Mouse (Mus musculus) midbrain, embryonic 12.5 days (tissue): ENCODE results near the gene Tbr1. TPM values are rescaled to one million over a fixed set of nuclear protein-coding genes. Genes with fewer than 3 reads are reported as not detected.

Experiments
- ATAC-seq: fragments of 200-750 bp; cut with Nextera tagmentation; 2 replicates; pipeline ENCODE4 v1.8.0; 2017; ENCODE audit warnings: low read depth, moderate TSS enrichment, moderate library complexity; ENCODE audit not compliant: low FRiP score
- H3K27ac ChIP-seq: fragments of 300-500 bp; sonication (generic); replicated peaks from 2 replicates; pipeline ENCODE4 v1.5.1; 2016; ENCODE audit warnings: mild to moderate bottlenecking
- H3K27me3 ChIP-seq: fragments of 300-500 bp; sonication (generic); 2 replicates; pipeline ENCODE4 v1.6.1; 2016; ENCODE audit warnings: mild to moderate bottlenecking
- H3K36me3 ChIP-seq: fragments of 300-500 bp; sonication (generic); 2 replicates; pipeline ENCODE4 v1.6.1; 2016
- H3K4me1 ChIP-seq: fragments of 300-500 bp; sonication (generic); 2 replicates; pipeline ENCODE4 v1.6.1; 2016
- H3K4me2 ChIP-seq: fragments of 300-500 bp; sonication (generic); replicated peaks from 2 replicates; pipeline ENCODE4 v1.6.1; 2016; ENCODE audit warnings: mild to moderate bottlenecking, moderate library complexity
- H3K4me3 ChIP-seq: fragments of 300-500 bp; sonication (generic); 2 replicates; pipeline ENCODE4 v1.5.1; 2016; ENCODE audit warnings: mild to moderate bottlenecking
- H3K9ac ChIP-seq: fragments of 300-500 bp; sonication (generic); replicated peaks from 2 replicates; pipeline ENCODE4 v1.6.1; 2016; ENCODE audit warnings: mild to moderate bottlenecking, moderate library complexity
- H3K9me3 ChIP-seq: fragments of 300-500 bp; sonication (generic); 2 replicates; pipeline ENCODE4 v1.6.1; 2016; ENCODE audit warnings: mild to moderate bottlenecking
- WGBS: fragments of 180-500 bp; shearing (Covaris S2); methylation state at CpG from one replicate; pipeline ENCODE4 v1.1.7; 2016; 5-methylcytosine and 5-hydroxymethylcytosine counted together
- polyA plus RNA-seq: library from polyadenylated mRNA; unstranded; fragments of >200 nt; fragmentation: Nextera tagmentation; extraction: Ambion mirVana; gene quantifications from 2 replicates; pipeline ENCODE4 v1.2.1, GENCODE M21; 2016

Tbr1 gene
- polyA plus RNA-seq, 1 experiment from 2014 or later, result 1.5 TPM

DNA sequence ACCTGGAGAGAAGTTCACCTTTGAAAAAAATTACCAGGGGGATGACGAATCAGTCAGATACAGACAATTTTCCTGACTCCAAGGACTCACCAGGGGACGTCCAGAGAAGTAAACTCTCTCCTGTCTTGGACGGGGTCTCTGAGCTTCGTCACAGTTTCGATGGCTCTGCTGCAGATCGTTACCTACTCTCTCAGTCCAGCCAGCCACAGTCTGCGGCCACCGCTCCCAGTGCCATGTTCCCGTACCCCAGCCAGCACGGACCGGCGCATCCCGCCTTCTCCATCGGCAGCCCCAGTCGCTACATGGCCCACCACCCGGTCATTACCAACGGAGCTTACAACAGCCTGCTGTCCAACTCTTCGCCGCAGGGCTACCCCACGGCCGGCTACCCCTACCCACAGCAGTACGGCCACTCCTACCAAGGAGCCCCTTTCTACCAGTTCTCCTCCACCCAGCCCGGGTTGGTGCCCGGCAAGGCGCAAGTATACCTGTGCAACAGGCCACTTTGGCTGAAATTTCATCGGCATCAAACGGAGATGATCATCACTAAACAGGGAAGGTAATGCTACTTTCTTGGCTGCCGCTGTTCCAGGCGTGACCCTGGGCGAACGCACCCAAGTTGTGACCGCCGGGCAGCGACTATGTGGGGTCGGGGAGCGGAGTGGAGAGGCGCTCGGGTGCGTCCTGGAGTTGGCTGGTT, 2.3 kb downstream of the Tbr1 start:
- WGBS, result 2% methylated on average over 39 of the region's 39 CpGs
- H3K4me1 ChIP-seq, result peaks cover 17% of the 10 kb centered on the region
- peak overlapping the region; percentile 31; the same call in 1 of the 2 replicates for H3K4me2 ChIP-seq
- H3K27ac ChIP-seq, result no peak overlapping the region
- no peaks in the 10 kb centered on the region for H3K36me3 ChIP-seq
- peaks cover 81% of the 10 kb centered on the region for H3K27me3 ChIP-seq
- ATAC-seq, result peak; percentile 47
- no peaks in the 10 kb centered on the region for H3K9me3 ChIP-seq
- H3K4me3 ChIP-seq, result peak overlapping the region; percentile 20
- H3K9ac ChIP-seq, result no peak overlapping the region

DNA sequence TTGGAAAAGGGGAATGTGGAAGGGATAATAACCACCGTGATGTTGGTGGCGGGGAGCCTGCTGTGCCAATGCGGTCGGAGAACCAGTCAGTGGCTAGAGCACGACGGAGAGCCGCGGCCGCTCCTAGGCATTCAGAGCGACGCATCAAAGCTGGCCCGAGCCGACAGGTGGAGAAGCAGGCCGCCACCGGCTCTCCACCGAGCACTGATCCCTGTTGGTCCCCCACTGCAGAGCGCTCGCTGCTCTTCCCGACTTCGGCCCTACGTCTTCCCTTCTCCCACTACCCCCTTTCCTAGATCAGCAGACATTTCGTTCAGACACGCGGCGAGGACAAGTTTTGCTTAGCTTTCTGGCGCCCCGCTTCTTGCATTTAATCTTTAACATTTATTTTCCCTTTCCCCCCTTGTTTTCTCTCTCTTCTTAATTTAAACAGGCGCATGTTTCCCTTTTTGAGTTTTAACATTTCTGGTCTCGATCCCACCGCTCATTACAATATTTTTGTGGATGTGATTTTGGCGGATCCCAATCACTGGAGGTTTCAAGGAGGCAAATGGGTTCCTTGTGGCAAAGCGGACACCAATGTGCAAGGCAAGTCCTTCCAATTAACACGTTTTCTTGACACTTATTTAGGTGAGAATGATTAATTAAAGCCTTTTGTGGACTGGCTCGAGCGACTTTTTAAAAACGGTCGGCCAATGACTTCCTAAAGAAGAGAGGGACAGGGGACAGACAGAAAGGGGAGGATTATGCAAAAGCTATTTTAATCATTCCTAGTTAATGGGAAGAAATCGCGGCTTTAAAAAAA, 3.0 kb downstream of the Tbr1 start:
- no peak for ATAC-seq
- Histone ChIP-seq H3K9ac (no peak overlapping the region), H3K36me3 (no peaks in the 10 kb centered on the region), H3K4me2 (peak overlapping the region; percentile 31; the same call in 1 of the 2 replicates), H3K4me1 (peaks cover 17% of the 10 kb centered on the region), H3K4me3 (peak overlapping the region; percentile 20), H3K9me3 (no peaks in the 10 kb centered on the region), H3K27me3 (peaks cover 88% of the 10 kb centered on the region), H3K27ac (no peak overlapping the region)
- WGBS, result under 1% methylated on average over 38 of the region's 39 CpGs

DNA sequence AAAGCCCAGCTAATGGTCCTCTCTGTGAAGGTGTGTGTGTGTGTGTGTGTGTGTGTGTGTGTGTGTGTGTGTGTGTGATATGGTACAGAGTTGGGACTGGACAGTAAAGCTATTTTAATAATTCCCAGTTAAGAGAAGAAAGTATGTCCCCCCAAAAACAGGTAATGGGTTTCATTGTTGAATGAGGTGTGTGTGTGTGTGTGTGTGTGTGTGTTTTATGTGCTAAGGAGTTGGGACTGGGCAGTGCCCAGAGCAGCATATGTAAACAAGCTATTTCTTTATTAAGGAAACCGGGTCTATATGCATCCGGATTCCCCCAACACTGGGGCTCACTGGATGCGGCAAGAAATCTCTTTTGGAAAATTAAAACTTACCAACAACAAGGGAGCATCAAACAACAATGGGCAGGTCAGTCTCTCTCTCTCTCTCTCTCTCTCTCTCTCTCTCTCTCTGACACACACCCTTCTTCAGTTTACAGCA, 3.7 kb downstream of the Tbr1 start:
- H3K27ac ChIP-seq, result no peak overlapping the region
- no peak for ATAC-seq
- H3K4me2 ChIP-seq, result no peak overlapping the region
- no peak overlapping the region for H3K4me3 ChIP-seq
- no peaks in the 10 kb centered on the region for H3K9me3 ChIP-seq
- H3K36me3 ChIP-seq, result no peaks in the 10 kb centered on the region
- H3K27me3 ChIP-seq, result peaks cover 89% of the 10 kb centered on the region
- H3K4me1 ChIP-seq, result peaks cover 18% of the 10 kb centered on the region
- no peak overlapping the region for H3K9ac ChIP-seq
- WGBS, result 3% methylated on average over 3 of the region's 3 CpGs

DNA sequence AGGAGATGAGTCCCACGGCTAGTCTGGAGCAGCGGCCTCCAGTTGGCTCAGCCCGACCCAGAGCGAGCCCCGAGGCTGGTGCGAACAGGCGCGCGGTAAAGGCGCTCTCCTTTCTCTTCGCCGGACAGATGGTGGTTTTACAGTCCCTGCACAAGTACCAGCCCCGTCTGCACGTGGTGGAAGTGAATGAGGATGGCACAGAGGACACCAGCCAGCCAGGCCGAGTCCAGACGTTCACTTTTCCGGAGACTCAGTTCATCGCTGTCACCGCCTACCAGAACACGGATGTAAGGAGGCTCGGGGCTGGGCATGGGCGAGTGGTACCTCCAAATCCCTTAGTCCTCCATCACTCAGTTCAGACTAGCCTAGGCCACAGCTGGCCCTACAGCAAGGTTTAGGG, 4.4 kb downstream of the Tbr1 start:
- H3K4me1 ChIP-seq, result peaks cover 24% of the 10 kb centered on the region
- H3K36me3 ChIP-seq, result no peaks in the 10 kb centered on the region
- WGBS, result under 1% methylated on average over 22 of the region's 22 CpGs
- no peaks in the 10 kb centered on the region for H3K9me3 ChIP-seq
- peaks cover 90% of the 10 kb centered on the region for H3K27me3 ChIP-seq
- H3K4me3 ChIP-seq, result 0 out of 2 replicates have a peak overlapping the region, but pooled peaks have one; percentile 12
- peak; percentile 20; the same call in 1 of the 2 replicates for ATAC-seq
- H3K4me2 ChIP-seq, result peak overlapping the region; percentile 12; the same call in 1 of the 2 replicates
- H3K27ac ChIP-seq, result no peak overlapping the region
- H3K9ac ChIP-seq, result no peak overlapping the region

DNA sequence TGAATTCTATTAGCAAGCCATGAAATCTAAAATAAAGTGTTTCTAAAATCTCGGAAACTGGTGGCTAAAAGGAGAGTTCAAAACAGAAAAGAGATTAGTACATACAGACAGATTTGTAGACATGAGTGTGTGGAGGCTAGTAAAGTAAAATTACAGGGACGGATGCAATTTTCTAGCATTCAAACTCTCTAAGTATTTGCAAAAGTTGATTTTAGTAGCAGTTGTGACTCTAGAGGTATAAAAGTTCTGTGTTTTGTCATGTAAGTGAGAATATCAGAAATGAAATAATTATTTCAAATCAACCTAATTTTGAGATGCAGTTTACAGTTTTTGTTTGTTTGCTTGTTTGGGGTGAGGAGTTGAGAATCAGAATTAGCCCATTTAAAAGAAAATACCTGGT, 5.1 kb downstream of the Tbr1 start:
- no peaks in the 10 kb centered on the region for H3K36me3 ChIP-seq
- no peak for ATAC-seq

DNA sequence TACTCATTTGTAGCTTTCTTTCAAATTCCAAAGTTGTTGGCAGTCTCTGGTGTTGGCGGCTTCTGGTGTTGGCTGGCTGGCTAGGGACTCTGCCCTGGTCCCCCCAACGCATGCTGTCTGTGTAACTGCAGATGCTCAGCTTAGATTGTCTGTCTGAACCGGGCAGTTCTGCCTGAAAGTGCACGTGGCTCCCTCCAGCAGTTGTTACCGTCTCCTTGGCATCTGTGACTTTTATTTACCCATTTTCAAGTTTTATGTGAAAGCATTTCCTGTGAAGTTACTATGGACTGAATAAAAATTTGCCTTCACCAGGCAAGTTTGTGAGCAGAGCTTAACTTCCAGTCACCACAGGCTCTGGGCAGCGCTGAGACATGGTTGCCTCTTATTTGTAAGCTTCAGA, 6.0 kb downstream of the Tbr1 start:
- peaks cover 85% of the 10 kb centered on the region for H3K27me3 ChIP-seq
- no peak overlapping the region for H3K9ac ChIP-seq
- H3K4me2 ChIP-seq, result no peak overlapping the region
- no peak for ATAC-seq
- H3K4me1 ChIP-seq, result peaks cover 20% of the 10 kb centered on the region
- H3K4me3 ChIP-seq, result no peak overlapping the region
- no peak overlapping the region for H3K27ac ChIP-seq
- WGBS, result 0% methylated on average over 6 of the region's 6 CpGs
- no peaks in the 10 kb centered on the region for H3K36me3 ChIP-seq
- no peaks in the 10 kb centered on the region for H3K9me3 ChIP-seq

More for the DNA sequence above, 5.1 kb downstream of the Tbr1 start:
- Histone ChIP-seq H3K4me1 (peaks cover 23% of the 10 kb centered on the region), H3K27ac (no peak overlapping the region), H3K27me3 (peaks cover 90% of the 10 kb centered on the region), H3K9me3 (no peaks in the 10 kb centered on the region), H3K4me3 (no peak overlapping the region), H3K4me2 (no peak overlapping the region), H3K9ac (no peak overlapping the region)
- 14% methylated on average over 2 of the region's 2 CpGs for WGBS

DNA sequence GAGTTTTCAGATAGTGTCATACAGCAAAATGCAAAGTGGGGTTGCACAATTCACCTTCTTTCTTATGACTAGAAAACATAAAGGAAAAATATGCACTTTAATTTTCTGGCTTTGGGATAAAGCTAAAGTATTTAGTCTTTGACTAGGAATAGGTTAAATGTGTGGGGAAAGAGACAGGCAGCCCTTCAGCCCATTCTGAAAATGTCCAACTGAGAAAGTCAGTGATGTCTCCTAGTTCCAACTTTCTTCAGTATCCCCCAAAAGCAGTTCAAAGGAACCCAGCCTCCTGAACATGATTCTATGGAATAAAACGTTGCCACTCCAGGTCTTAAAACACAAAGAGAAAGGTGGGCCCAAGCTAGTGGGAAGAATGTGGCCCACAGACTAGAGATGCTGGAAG, 6.7 kb downstream of the Tbr1 start:
- Histone ChIP-seq H3K4me3 (no peak overlapping the region), H3K27ac (no peak overlapping the region), H3K9me3 (no peaks in the 10 kb centered on the region), H3K4me1 (peaks cover 20% of the 10 kb centered on the region), H3K9ac (no peak overlapping the region), H3K27me3 (peaks cover 83% of the 10 kb centered on the region), H3K4me2 (no peak overlapping the region), H3K36me3 (no peaks in the 10 kb centered on the region)
- WGBS, result 3% methylated on average over 1 of the region's 1 CpGs
- no peak for ATAC-seq

DNA sequence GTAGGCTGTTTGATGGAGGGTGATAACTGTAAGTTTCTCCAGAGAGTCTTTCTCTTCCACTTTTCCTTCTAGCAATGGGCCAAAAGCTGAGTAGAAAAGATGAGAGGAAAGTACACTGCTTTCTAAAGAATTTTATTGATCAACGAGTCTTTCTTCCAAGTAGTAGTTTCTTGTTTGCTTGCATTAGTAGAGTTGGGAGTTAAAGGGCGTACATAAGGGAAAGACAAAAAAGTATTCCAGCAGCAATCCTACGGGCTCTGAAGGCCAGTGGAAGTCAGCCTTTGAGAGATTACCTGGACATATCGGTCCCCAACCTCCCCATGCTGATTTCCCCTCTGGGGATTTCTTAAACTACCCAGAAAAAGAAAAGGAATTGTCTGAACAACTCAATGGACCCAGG, 8.0 kb downstream of the Tbr1 start:
- Histone ChIP-seq H3K27ac (no peak overlapping the region), H3K9me3 (no peaks in the 10 kb centered on the region), H3K27me3 (peaks cover 77% of the 10 kb centered on the region), H3K4me3 (no peak overlapping the region), H3K4me2 (no peak overlapping the region), H3K36me3 (no peaks in the 10 kb centered on the region), H3K4me1 (peaks cover 16% of the 10 kb centered on the region), H3K9ac (no peak overlapping the region)
- 17% methylated on average over 4 of the region's 4 CpGs for WGBS
- ATAC-seq, result no peak

DNA sequence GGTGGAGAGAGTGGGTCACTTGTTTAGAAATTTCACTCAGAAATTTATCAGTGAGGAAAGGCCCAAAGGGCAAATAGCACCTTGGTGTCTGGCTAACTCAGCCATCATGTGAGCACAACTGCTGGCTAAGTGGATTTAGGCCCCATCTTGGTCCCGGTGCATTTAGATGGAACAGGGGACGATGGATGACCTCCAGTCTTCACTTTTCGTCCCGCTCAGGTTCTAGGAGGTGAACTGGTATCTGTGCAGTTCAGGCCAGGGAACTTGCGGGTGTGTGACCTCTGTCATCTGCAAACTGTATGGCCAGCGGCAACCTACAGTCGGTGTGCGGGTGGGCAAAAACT, 8.4 kb downstream of the Tbr1 start:
- H3K4me1 ChIP-seq, result peaks cover 19% of the 10 kb centered on the region
- no peaks in the 10 kb centered on the region for H3K36me3 ChIP-seq
- H3K9ac ChIP-seq, result no peak overlapping the region; the same call in 1 of the 2 replicates
- ATAC-seq, result no peak
- 4% methylated on average over 8 of the region's 8 CpGs for WGBS
- H3K4me2 ChIP-seq, result peak overlapping the region; percentile 90
- H3K4me3 ChIP-seq, result peak overlapping the region; percentile 53
- no peaks in the 10 kb centered on the region for H3K9me3 ChIP-seq
- H3K27me3 ChIP-seq, result peaks cover 77% of the 10 kb centered on the region
- H3K27ac ChIP-seq, result no peak overlapping the region

DNA sequence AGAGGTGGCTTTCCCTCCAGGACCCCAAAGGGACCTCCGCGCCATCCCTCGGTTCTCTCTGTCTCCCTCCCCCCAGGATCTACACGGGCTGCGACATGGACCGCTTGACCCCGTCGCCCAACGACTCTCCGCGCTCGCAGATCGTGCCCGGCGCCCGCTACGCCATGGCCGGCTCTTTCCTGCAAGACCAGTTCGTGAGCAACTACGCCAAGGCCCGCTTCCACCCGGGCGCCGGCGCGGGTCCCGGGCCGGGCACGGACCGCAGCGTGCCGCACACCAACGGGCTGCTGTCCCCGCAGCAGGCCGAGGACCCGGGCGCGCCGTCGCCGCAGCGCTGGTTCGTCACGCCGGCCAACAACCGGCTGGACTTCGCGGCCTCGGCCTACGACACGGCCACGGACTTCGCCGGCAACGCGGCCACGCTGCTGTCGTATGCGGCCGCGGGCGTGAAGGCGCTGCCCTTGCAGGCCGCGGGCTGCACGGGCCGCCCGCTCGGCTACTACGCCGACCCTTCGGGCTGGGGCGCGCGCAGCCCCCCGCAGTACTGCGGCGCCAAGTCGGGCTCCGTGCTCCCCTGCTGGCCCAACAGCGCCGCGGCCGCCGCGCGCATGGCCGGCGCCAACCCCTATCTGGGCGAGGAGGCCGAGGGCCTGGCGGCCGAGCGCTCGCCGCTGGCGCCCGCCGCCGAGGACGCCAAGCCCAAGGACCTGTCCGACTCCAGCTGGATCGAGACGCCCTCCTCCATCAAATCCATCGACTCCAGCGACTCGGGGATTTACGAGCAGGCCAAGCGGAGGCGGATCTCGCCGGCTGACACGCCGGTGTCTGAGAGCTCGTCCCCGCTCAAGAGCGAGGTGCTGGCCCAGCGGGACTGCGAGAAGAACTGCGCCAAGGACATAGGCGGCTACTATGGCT, 9.0 kb downstream of the Tbr1 start:
- WGBS, result under 1% methylated on average over 115 of the region's 121 CpGs
- peak; percentile 78 for ATAC-seq
- no peak overlapping the region for H3K27ac ChIP-seq

DNA sequence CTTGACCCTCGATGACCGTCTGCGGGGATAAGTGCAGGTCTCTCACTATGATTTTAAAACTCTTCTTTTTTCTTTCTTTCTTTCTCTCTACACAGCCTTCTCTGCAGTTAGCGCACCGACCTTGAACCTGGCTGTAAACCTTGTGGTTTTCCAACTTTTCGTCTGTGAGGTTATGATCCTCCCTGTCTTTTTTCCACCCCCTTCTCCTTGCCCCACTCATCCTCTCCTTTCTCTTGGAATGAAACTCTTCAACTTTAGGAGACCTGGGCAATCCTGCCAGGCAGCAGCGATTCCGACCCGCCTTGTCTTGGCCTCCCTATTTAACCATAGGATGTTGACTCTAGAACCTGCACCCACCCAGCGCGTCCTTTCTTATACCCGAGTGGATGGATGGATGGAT, 9.8 kb downstream of the Tbr1 start:
- Histone ChIP-seq H3K27me3 (peaks cover 67% of the 10 kb centered on the region), H3K9ac (peak overlapping the region; percentile 58; the same call in 1 of the 2 replicates), H3K9me3 (no peaks in the 10 kb centered on the region), H3K36me3 (no peaks in the 10 kb centered on the region), H3K4me2 (peak overlapping the region; percentile 90), H3K4me3 (peak overlapping the region; percentile 53), H3K4me1 (peaks cover 15% of the 10 kb centered on the region), H3K27ac (no peak overlapping the region)
- 2% methylated on average over 12 of the region's 12 CpGs for WGBS
- ATAC-seq, result no peak

More for the DNA sequence above, 9.0 kb downstream of the Tbr1 start:
- peaks cover 19% of the 10 kb centered on the region for H3K4me1 ChIP-seq
- H3K4me3 ChIP-seq, result peak overlapping the region; percentile 53
- no peaks in the 10 kb centered on the region for H3K36me3 ChIP-seq
- no peaks in the 10 kb centered on the region for H3K9me3 ChIP-seq
- H3K9ac ChIP-seq, result peak overlapping the region; percentile 58
- peaks cover 75% of the 10 kb centered on the region for H3K27me3 ChIP-seq
- H3K4me2 ChIP-seq, result peak overlapping the region; percentile 90
